Mouse (Mus musculus) midbrain, embryonic 16.5 days (tissue): ENCODE measurements around the gene Theg. TPM values are rescaled to one million over a fixed set of nuclear protein-coding genes. Genes with fewer than 3 reads are reported as not detected.

Source experiments
- ATAC-seq: fragments of 200-750 bp; cut with Nextera tagmentation; 2 replicates; pipeline ENCODE4 v1.8.0; 2017; ENCODE audit warnings: moderate TSS enrichment
- H3K27ac ChIP-seq: fragments of 300-500 bp; sonication (generic); 2 replicates; pipeline ENCODE4 v1.5.1; 2014; ENCODE audit warnings: mild to moderate bottlenecking, low read length, mixed read lengths
- H3K27me3 ChIP-seq: fragments of 300-500 bp; sonication (generic); 2 replicates; pipeline ENCODE4 v1.6.1; 2014; ENCODE audit warnings: low read depth, low read length, mixed read lengths; ENCODE audit not compliant: control insufficient read depth, insufficient read depth
- H3K36me3 ChIP-seq: fragments of 300-500 bp; sonication (generic); 2 replicates; pipeline ENCODE4 v1.6.1; 2014; ENCODE audit warnings: mild to moderate bottlenecking, low read length, moderate library complexity, mixed read lengths; ENCODE audit not compliant: control insufficient read depth, insufficient read depth
- H3K4me1 ChIP-seq: fragments of 300-500 bp; sonication (generic); 2 replicates; pipeline ENCODE4 v1.6.1; 2014; ENCODE audit warnings: mild to moderate bottlenecking, low read length, mixed read lengths; ENCODE audit not compliant: control insufficient read depth, insufficient read depth
- H3K4me2 ChIP-seq: fragments of 300-500 bp; sonication (generic); 2 replicates; pipeline ENCODE4 v1.6.1; 2014; ENCODE audit warnings: mild to moderate bottlenecking, low read length, mixed read lengths
- H3K4me3 ChIP-seq: fragments of 300-500 bp; sonication (generic); 2 replicates; pipeline ENCODE4 v1.5.1; 2014; ENCODE audit warnings: low read depth, mild to moderate bottlenecking, low read length, moderate library complexity, mixed read lengths
- H3K9ac ChIP-seq: fragments of 300-500 bp; sonication (generic); 2 replicates; pipeline ENCODE4 v1.6.1; 2014; ENCODE audit warnings: low read depth, low read length, mixed read lengths
- H3K9me3 ChIP-seq: fragments of 300-500 bp; sonication (generic); replicated peaks from 2 replicates; pipeline ENCODE4 v1.6.1; 2014; ENCODE audit warnings: mild to moderate bottlenecking, low read length, mixed read lengths; ENCODE audit not compliant: control insufficient read depth, poor library complexity, severe bottlenecking
- WGBS: fragments of 180-500 bp; shearing (Covaris S2); extraction: QIAGEN DNeasy Blood & Tissue Kit; methylation state at CpG from one replicate; pipeline ENCODE4 v1.1.7; 2014; 5-methylcytosine and 5-hydroxymethylcytosine counted together
- polyA plus RNA-seq: library from polyadenylated mRNA; unstranded; fragments of >200 nt; fragmentation: Nextera tagmentation; extraction: Ambion mirVana; gene quantifications from 2 replicates; pipeline ENCODE4 v1.2.1, GENCODE M21; 2015

Gene Theg
- polyA plus RNA-seq, 1 experiment from 2014 or later: not detected

DNA sequence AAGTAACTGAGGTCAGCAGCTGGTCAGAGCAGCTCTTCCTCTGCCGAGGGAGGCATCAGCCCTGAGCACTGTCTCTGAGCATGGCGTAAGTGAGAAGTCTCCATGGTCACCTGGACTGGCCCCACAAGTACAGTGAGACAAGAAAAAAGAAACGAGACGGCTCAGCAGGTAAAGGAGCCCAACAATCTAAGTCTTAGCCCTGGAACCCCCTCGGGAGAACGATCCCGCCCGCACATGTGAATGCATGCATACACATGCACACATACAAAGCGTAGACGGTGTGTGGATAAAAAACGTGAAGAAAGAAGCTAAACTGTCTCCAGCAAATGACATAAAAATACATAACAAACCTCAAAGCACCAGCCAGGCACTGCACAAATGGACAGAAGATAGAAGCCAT is 40.6 kb downstream of the Theg start:
- 93% methylated on average over 11 of the region's 11 CpGs for WGBS
- ATAC-seq: no peak
- Histone ChIP-seq H3K36me3 (peaks cover 39% of the 10 kb centered on the region), H3K27me3 (no peaks in the 10 kb centered on the region), H3K9ac (no peak overlapping the region), H3K4me1 (no peaks in the 10 kb centered on the region), H3K4me2 (no peak overlapping the region), H3K27ac (no peak overlapping the region), H3K4me3 (no peak overlapping the region), H3K9me3 (no peaks in the 10 kb centered on the region)

- H3K36me3 ChIP-seq: peaks cover 43% of the 10 kb centered on the region
- no peaks in the 10 kb centered on the region for H3K27me3 ChIP-seq
- no peaks in the 10 kb centered on the region for H3K9me3 ChIP-seq
- no peaks in the 10 kb centered on the region for H3K4me1 ChIP-seq
- H3K9ac ChIP-seq: no peak overlapping the region
- no peak for ATAC-seq
- 90% methylated on average over 12 of the region's 12 CpGs for WGBS
- no peak overlapping the region for H3K4me2 ChIP-seq
- no peak overlapping the region for H3K4me3 ChIP-seq
- no peak overlapping the region for H3K27ac ChIP-seq
Observed at GRCm38 (mm10) chr10:79545891-79546290, 41.2 kb downstream of the Theg start.

DNA sequence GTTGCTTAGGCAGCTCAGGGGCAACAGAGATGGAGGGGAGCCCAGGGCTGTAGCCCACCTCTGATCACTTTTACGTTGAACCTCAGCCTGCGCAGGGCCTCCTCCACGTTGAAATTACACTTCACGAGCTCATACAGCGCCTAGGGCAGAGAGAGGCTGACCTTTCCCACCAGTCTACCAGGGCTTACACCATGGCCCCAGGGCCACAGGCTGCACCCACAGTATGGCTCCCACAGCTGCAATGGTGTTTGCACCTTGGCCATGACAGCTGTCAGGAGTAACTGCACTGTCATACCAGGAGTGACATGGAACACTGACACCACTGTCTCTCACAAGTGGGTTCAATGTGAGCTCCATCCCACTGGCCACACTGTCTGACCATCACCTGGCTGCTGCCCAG is 42.5 kb downstream of the Theg start:
- no peak for ATAC-seq
- H3K27me3 ChIP-seq: no peaks in the 10 kb centered on the region
- H3K4me2 ChIP-seq: no peak overlapping the region
- no peaks in the 10 kb centered on the region for H3K9me3 ChIP-seq
- H3K9ac ChIP-seq: no peak overlapping the region
- H3K4me3 ChIP-seq: no peak overlapping the region
- peaks cover 56% of the 10 kb centered on the region for H3K36me3 ChIP-seq
- H3K4me1 ChIP-seq: no peaks in the 10 kb centered on the region
- H3K27ac ChIP-seq: no peak overlapping the region
- WGBS: 96% methylated on average over 5 of the region's 5 CpGs

- ATAC-seq: no peak
- WGBS: 86% methylated on average over 9 of the region's 9 CpGs
- no peak overlapping the region for H3K27ac ChIP-seq
- no peaks in the 10 kb centered on the region for H3K27me3 ChIP-seq
- no peak overlapping the region for H3K4me2 ChIP-seq
- no peak overlapping the region for H3K4me3 ChIP-seq
- H3K9me3 ChIP-seq: no peaks in the 10 kb centered on the region
- H3K4me1 ChIP-seq: no peaks in the 10 kb centered on the region
- no peak overlapping the region for H3K9ac ChIP-seq
- peaks cover 55% of the 10 kb centered on the region for H3K36me3 ChIP-seq
Observed at GRCm38 (mm10) chr10:79543884-79544597, 43.1 kb downstream of the Theg start.

GRCm38 (mm10) chr10:79542171-79542570 is 45.0 kb downstream of the Theg start:
- no peaks in the 10 kb centered on the region for H3K27me3 ChIP-seq
- 97% methylated on average over 11 of the region's 11 CpGs for WGBS
- H3K27ac ChIP-seq: no peak overlapping the region
- no peak overlapping the region for H3K4me3 ChIP-seq
- no peaks in the 10 kb centered on the region for H3K4me1 ChIP-seq
- H3K9me3 ChIP-seq: no peaks in the 10 kb centered on the region
- peaks cover 56% of the 10 kb centered on the region for H3K36me3 ChIP-seq
- H3K4me2 ChIP-seq: no peak overlapping the region
- H3K9ac ChIP-seq: no peak overlapping the region
- no peak for ATAC-seq

GRCm38 (mm10) chr10:79541522-79541921 is 45.6 kb downstream of the Theg start:
- Histone ChIP-seq H3K27me3 (no peaks in the 10 kb centered on the region), H3K36me3 (peaks cover 51% of the 10 kb centered on the region), H3K4me1 (no peaks in the 10 kb centered on the region), H3K27ac (no peak overlapping the region), H3K9me3 (no peaks in the 10 kb centered on the region), H3K4me3 (no peak overlapping the region), H3K9ac (no peak overlapping the region), H3K4me2 (no peak overlapping the region)
- ATAC-seq: no peak
- 70% methylated on average over 15 of the region's 15 CpGs for WGBS

GRCm38 (mm10) chr10:79540746-79541145 is 46.4 kb downstream of the Theg start:
- Histone ChIP-seq H3K9me3 (no peaks in the 10 kb centered on the region), H3K4me1 (no peaks in the 10 kb centered on the region), H3K36me3 (peaks cover 49% of the 10 kb centered on the region), H3K27ac (no peak overlapping the region), H3K4me3 (no peak overlapping the region), H3K9ac (no peak overlapping the region), H3K4me2 (no peak overlapping the region), H3K27me3 (no peaks in the 10 kb centered on the region)
- ATAC-seq: no peak
- WGBS: 97% methylated on average over 11 of the region's 11 CpGs

- H3K4me3 ChIP-seq: no peak overlapping the region
- peaks cover 46% of the 10 kb centered on the region for H3K36me3 ChIP-seq
- no peaks in the 10 kb centered on the region for H3K4me1 ChIP-seq
- no peaks in the 10 kb centered on the region for H3K27me3 ChIP-seq
- H3K4me2 ChIP-seq: no peak overlapping the region
- H3K9ac ChIP-seq: no peak overlapping the region
- H3K27ac ChIP-seq: no peak overlapping the region
- ATAC-seq: no peak
- 96% methylated on average over 16 of the region's 16 CpGs for WGBS
- H3K9me3 ChIP-seq: no peaks in the 10 kb centered on the region
Observed at GRCm38 (mm10) chr10:79539701-79540495, 47.2 kb downstream of the Theg start.

- Histone ChIP-seq H3K36me3 (peaks cover 41% of the 10 kb centered on the region), H3K9me3 (no peaks in the 10 kb centered on the region), H3K4me3 (no peak overlapping the region), H3K27ac (no peak overlapping the region), H3K4me1 (no peaks in the 10 kb centered on the region; the same call in 1 of the 2 replicates), H3K4me2 (no peak overlapping the region), H3K9ac (no peak overlapping the region), H3K27me3 (no peaks in the 10 kb centered on the region)
- 81% methylated on average over 4 of the region's 4 CpGs for WGBS
- ATAC-seq: no peak
Observed at GRCm38 (mm10) chr10:79538873-79539272, 48.3 kb downstream of the Theg start.
